Mouse (Mus musculus): ENCODE results near the gene Olfr1444.

Gene Olfr1444

GRCm38 (mm10) chr19:12856983-12857382 is at the start of gene Olfr1444:
Gene Olfr1444 (plus strand): TSS chr19:12857283.
- DNase-seq: no peak

GRCm38 (mm10) chr19:12812644-12813364 is 44.3 kb upstream of the Olfr1444 start:
- DNase-seq: no peak

- DNase-seq: no peak
Measured at GRCm38 (mm10) chr19:12813883-12814282, 43.2 kb upstream of the Olfr1444 start.

- no peak for DNase-seq
Measured at GRCm38 (mm10) chr19:12818507-12818906, 38.6 kb upstream of the Olfr1444 start.

GRCm38 (mm10) chr19:12820383-12820782 is 36.7 kb upstream of the Olfr1444 start:
- DNase-seq: peak; percentile 29 to 50

- DNase-seq: peak in 1 of 2 experiments; percentile 11
Measured at GRCm38 (mm10) chr19:12824549-12824948, 32.5 kb upstream of the Olfr1444 start.

- no peak for DNase-seq
Measured at GRCm38 (mm10) chr19:12830823-12831430, 26.2 kb upstream of the Olfr1444 start.

- DNase-seq: no peak
Measured at GRCm38 (mm10) chr19:12831559-12831958, 25.5 kb upstream of the Olfr1444 start.

GRCm38 (mm10) chr19:12833625-12834024 is 23.5 kb upstream of the Olfr1444 start:
- no peak for DNase-seq

GRCm38 (mm10) chr19:12838507-12838906 is 18.6 kb upstream of the Olfr1444 start:
- no peak for DNase-seq

- DNase-seq: no peak
Measured at GRCm38 (mm10) chr19:12846382-12846781, 10.7 kb upstream of the Olfr1444 start, which contains the start of gene Gm5244. Gene Gm5244 (plus strand): TSS chr19:12846682.

GRCm38 (mm10) chr19:12883555-12883954 is 26.5 kb downstream of the Olfr1444 start, which contains the start of gene Olfr1445:
Gene Olfr1445 (plus strand): TSS chr19:12883855.
- DNase-seq: no peak

GRCm38 (mm10) chr19:12893424-12893823 is 36.3 kb downstream of the Olfr1444 start, which contains the start of gene Olfr1446:
Gene Olfr1446 (minus strand): TSS chr19:12893524.
- DNase-seq: no peak

GRCm38 (mm10) chr19:12903643-12904042 is 46.6 kb downstream of the Olfr1444 start, which contains the start of gene Olfr1447:
Gene Olfr1447 (minus strand): TSS chr19:12903743.
- no peak for DNase-seq
